Mouse (Mus musculus) intestine, embryonic 16.5 days (tissue): Measurements from ENCODE around the gene Esr1. TPM values are rescaled to one million over a fixed set of nuclear protein-coding genes. Genes with fewer than 3 reads are reported as not detected.
A peak's percentile ranks its signal among the peaks of the same experiment; 100 is the strongest.

ENCODE experiments used
- ATAC-seq: fragments of 200-750 bp; cut with Nextera tagmentation; 2 replicates; pipeline ENCODE4 v1.8.0; 2017; ENCODE audit warnings: moderate TSS enrichment, moderate library complexity
- H3K27ac ChIP-seq: fragments of 300-500 bp; sonication (generic); 2 replicates; pipeline ENCODE4 v1.5.1; 2014; ENCODE audit warnings: mild to moderate bottlenecking, low read length
- H3K27me3 ChIP-seq: fragments of 300-500 bp; sonication (generic); replicated peaks from 2 replicates; pipeline ENCODE4 v1.6.1; 2014; ENCODE audit warnings: low read length, control low read depth, mixed read lengths; ENCODE audit not compliant: control insufficient read depth, insufficient read depth
- H3K36me3 ChIP-seq: fragments of 300-500 bp; sonication (generic); 2 replicates; pipeline ENCODE4 v1.6.1; 2014; ENCODE audit warnings: low read length, control low read depth; ENCODE audit not compliant: control insufficient read depth, insufficient read depth
- H3K4me1 ChIP-seq: fragments of 300-500 bp; sonication (generic); 2 replicates; pipeline ENCODE4 v1.6.1; 2014; ENCODE audit warnings: low read length, control low read depth, mixed read lengths; ENCODE audit not compliant: control insufficient read depth, insufficient read depth
- H3K4me2 ChIP-seq: fragments of 300-500 bp; sonication (generic); 2 replicates; pipeline ENCODE4 v1.6.1; 2014; ENCODE audit warnings: low read depth, low read length, control low read depth
- H3K4me3 ChIP-seq: fragments of 300-500 bp; sonication (generic); 2 replicates; pipeline ENCODE4 v1.5.1; 2014; ENCODE audit warnings: mild to moderate bottlenecking, low read length
- H3K9ac ChIP-seq: fragments of 300-500 bp; sonication (generic); 2 replicates; pipeline ENCODE4 v1.6.1; 2014; ENCODE audit warnings: low read depth, low read length
- H3K9me3 ChIP-seq: fragments of 300-500 bp; sonication (generic); 2 replicates; pipeline ENCODE4 v1.6.1; 2016; ENCODE audit warnings: low read length, control low read depth; ENCODE audit not compliant: control insufficient read depth
- WGBS: fragments of 180-500 bp; shearing (Covaris S2); extraction: QIAGEN DNeasy Blood & Tissue Kit; methylation state at CpG from one replicate; pipeline ENCODE4 v1.1.7; 2014; 5-methylcytosine and 5-hydroxymethylcytosine counted together
- polyA plus RNA-seq: library from polyadenylated mRNA; unstranded; fragments of >200 nt; fragmentation: Nextera tagmentation; extraction: Ambion mirVana; gene quantifications from 2 replicates; pipeline ENCODE4 v1.2.1, GENCODE M21; 2015

The Esr1 gene
- polyA plus RNA-seq, 1 experiment from 2014 or later = 0.37 TPM

DNA sequence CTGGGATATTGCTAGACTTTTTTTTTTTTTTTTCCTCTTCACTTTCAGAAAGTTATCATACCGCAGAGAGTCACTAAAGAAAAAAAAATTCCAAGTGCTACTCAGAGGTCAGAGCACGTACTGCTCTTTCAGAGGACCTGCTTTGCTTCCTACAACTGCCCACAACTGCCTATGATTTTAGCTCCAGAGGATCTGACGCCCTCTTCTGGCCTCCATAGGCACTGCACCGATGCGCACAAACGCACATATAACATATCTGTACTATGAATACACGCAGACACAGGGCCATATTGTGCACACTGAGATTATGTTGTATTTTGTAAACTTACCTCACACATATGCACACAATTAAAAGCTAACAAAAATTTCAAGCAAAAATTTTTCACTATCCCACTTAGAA, 15.0 kb downstream of the Esr1 start:
- no peak overlapping the region for H3K4me3 ChIP-seq
- ATAC-seq = no peak
- WGBS = 86% methylated on average over 7 of the region's 7 CpGs
- no peaks in the 10 kb centered on the region for H3K36me3 ChIP-seq
- no peak overlapping the region for H3K27ac ChIP-seq
- no peaks in the 10 kb centered on the region for H3K27me3 ChIP-seq
- no peak overlapping the region for H3K4me2 ChIP-seq
- H3K9ac ChIP-seq = no peak overlapping the region
- peaks cover under 1% of the 10 kb centered on the region; the same call in 1 of the 2 replicates for H3K4me1 ChIP-seq
- H3K9me3 ChIP-seq = no peaks in the 10 kb centered on the region

DNA sequence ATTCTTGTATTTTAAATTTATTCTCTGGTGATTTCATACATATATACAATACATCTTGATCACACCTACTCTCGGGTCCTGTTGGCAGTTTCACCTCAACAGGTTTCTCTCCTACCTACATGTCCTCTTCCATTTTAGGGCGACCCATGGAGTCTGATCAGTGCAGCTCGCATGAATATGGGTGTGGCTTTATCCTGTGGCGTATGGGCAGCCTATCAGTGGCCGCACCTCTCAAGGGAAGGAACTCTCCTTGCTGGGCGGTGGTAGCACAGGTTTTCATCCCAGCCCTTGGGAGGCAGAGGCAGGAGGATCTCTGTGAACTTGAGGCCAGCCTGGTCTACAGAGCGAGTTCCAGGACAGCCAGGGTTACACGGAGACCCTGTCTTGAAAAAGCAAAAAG, 15.6 kb downstream of the Esr1 start:
- WGBS = 91% methylated on average over 8 of the region's 8 CpGs
- ATAC-seq = no peak
- no peak overlapping the region for H3K27ac ChIP-seq
- H3K4me1 ChIP-seq = no peaks in the 10 kb centered on the region
- no peaks in the 10 kb centered on the region for H3K27me3 ChIP-seq
- no peaks in the 10 kb centered on the region for H3K36me3 ChIP-seq
- no peaks in the 10 kb centered on the region for H3K9me3 ChIP-seq
- no peak overlapping the region for H3K4me3 ChIP-seq
- no peak overlapping the region for H3K9ac ChIP-seq
- no peak overlapping the region for H3K4me2 ChIP-seq

DNA sequence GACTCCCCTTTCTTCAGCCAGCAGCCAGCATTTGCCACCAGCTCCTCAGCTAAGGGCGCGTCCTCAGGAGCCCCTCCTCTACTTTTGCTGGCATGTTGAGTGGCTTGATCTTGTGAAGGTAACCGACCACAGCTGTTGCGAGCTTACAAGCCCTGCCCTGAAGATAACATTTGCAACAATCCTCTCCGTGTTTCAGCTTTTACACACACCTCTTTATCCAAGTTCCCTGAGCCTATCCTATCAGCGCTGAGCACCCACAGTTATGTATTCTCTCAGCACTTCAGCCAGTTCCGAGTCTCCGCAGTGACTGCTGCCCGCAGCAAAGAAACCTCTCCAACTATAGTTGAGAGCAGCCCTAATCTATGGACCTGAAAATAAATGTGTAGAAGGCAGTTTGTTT, 16.0 kb downstream of the Esr1 start:
- Histone ChIP-seq H3K9ac (no peak overlapping the region), H3K4me1 (no peaks in the 10 kb centered on the region), H3K36me3 (no peaks in the 10 kb centered on the region), H3K4me3 (no peak overlapping the region), H3K4me2 (no peak overlapping the region), H3K9me3 (no peaks in the 10 kb centered on the region), H3K27me3 (no peaks in the 10 kb centered on the region), H3K27ac (no peak overlapping the region)
- 81% methylated on average over 9 of the region's 9 CpGs for WGBS
- no peak for ATAC-seq

DNA sequence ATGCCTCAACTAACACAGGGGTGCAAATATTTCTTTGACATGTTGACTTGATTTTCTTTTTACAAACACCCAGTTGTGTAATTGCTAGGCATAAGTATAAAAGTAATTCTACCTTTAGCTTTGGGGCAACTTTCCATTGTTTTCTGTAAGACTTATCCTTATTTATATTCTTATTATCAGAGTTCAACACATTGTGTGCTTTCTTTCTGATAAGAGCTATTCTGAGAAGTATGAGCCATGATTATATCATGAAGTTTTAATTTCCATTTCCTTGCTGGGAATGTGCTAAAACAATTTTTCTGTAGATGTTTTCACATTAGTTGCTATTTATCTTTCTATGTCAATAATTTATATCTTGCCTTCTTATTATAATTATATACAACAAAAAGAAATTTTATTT, 17.9 kb downstream of the Esr1 start:
- no peaks in the 10 kb centered on the region for H3K9me3 ChIP-seq
- H3K4me3 ChIP-seq = no peak overlapping the region
- no peaks in the 10 kb centered on the region for H3K36me3 ChIP-seq
- no peaks in the 10 kb centered on the region for H3K27me3 ChIP-seq
- H3K27ac ChIP-seq = no peak overlapping the region
- H3K4me2 ChIP-seq = no peak overlapping the region
- no peak overlapping the region for H3K9ac ChIP-seq
- ATAC-seq = no peak
- H3K4me1 ChIP-seq = no peaks in the 10 kb centered on the region

DNA sequence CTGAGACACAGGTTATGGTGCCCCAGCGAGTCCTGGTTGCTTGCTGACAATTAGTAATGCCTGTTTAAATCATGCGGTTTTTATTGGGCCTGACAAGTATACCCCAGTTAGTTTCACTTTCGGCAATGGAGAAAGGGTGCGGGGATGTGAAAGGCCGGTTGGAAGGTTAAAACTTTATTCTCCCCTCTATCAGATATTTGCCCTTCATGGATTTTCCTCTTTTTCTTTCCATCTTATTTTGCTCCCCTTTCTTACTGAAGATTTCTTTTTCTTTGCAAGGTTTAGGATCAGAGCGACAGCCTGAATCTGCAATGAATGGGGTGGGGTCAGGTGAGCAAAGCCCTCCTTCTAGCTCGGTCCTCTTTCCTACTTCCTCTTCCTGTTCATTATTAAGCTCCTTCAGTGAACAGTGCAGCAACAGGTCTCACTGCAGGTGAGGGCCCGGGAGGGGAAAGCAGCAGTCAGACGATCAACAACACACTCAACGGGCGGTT, 20.9 kb downstream of the Esr1 start:
- H3K4me3 ChIP-seq = peak overlapping the region; percentile 18; the same call in 1 of the 2 replicates
- no peaks in the 10 kb centered on the region for H3K27me3 ChIP-seq
- no peaks in the 10 kb centered on the region for H3K36me3 ChIP-seq
- 72% methylated on average over 11 of the region's 11 CpGs for WGBS
- H3K27ac ChIP-seq = no peak overlapping the region
- H3K9me3 ChIP-seq = no peaks in the 10 kb centered on the region
- H3K4me2 ChIP-seq = peak overlapping the region; percentile 25
- H3K4me1 ChIP-seq = no peaks in the 10 kb centered on the region
- ATAC-seq = peak; percentile 52; the same call in 1 of the 2 replicates
- H3K9ac ChIP-seq = no peak overlapping the region

DNA sequence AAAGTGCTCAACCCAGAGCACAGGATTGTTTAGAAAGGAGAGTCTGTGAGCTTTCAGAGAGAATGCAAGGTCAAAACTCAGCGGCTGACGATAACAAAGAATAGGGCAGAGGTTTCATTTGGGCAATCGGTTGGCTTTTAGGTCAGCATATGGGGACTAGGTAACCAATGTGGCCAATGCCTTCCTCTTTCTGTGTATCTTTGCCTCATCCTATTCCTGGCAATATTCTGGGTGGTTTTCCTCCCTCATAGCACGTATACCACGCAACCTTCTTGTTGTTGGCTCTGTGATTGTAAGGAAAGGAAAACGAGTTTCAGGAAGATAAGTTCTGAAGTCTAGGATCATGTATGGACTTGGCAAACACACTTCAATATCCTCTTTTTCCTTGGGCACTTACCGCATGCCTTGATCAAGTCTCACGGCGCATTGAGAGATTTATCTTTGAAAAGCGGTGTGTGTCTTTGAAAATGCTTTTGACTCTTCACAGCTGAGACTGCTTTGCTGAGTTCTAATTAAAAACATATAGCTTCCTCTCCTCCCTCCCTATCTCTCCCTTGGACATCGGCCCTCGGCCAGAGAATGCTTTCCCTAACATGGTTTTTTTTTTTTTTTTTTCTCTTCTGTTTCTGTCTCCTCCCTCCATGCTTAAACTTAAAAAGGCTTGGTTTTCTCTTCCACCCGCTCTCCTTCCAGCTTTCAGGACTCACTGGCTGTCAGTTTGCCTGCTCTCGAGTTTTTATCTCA, 22.1 kb downstream of the Esr1 start:
- Histone ChIP-seq H3K36me3 (no peaks in the 10 kb centered on the region), H3K27ac (no peak overlapping the region), H3K9me3 (no peaks in the 10 kb centered on the region), H3K9ac (no peak overlapping the region), H3K4me3 (no peak overlapping the region), H3K4me1 (no peaks in the 10 kb centered on the region), H3K4me2 (no peak overlapping the region), H3K27me3 (no peaks in the 10 kb centered on the region)
- WGBS = 65% methylated on average over 14 of the region's 14 CpGs
- no peak for ATAC-seq

DNA sequence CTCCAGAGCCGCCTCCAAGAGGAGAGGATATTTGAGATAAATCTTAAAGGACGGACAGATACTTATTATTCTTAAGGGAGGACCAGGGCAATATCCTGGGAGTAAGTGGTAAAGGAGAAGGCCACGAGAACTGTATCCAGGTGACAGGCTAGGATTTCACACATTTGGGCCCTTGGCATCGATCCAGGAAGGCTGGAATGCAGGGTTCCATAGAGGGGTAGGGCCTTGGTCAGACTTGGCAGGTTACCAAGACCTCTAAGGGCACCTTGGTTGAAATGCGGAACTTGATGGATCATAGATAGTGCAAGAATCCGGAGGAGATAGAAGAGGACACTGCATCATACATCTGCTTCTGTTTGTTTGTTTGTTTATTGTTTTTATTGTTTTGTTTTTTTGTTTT, 24.3 kb downstream of the Esr1 start:
- no peak overlapping the region for H3K4me2 ChIP-seq
- no peaks in the 10 kb centered on the region for H3K9me3 ChIP-seq
- no peak overlapping the region for H3K27ac ChIP-seq
- no peaks in the 10 kb centered on the region for H3K27me3 ChIP-seq
- WGBS = 81% methylated on average over 6 of the region's 6 CpGs
- H3K36me3 ChIP-seq = no peaks in the 10 kb centered on the region
- no peaks in the 10 kb centered on the region for H3K4me1 ChIP-seq
- ATAC-seq = no peak
- H3K4me3 ChIP-seq = no peak overlapping the region
- H3K9ac ChIP-seq = no peak overlapping the region

DNA sequence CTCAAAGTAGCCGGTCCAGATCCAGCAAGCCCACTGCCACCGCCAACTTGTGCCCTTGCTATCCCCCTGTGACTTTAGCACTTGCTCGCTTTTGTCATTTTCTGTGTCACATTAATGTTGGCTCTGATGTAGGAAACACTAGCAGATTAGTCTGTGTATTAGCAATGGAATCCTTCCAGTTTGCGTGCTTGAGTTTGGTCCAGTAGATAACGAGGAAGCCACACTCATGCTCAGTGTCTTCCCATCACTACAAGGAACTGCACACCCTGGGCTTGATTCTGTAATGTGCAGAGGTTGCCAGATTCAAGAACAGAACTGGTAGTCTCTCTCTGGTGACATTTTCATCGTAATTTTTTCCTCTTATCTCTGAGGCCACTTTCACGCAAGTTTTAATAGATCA, 34.7 kb downstream of the Esr1 start:
- Histone ChIP-seq H3K4me1 (no peaks in the 10 kb centered on the region), H3K27me3 (no peaks in the 10 kb centered on the region), H3K9me3 (no peaks in the 10 kb centered on the region), H3K4me2 (no peak overlapping the region), H3K27ac (no peak overlapping the region), H3K4me3 (no peak overlapping the region), H3K9ac (no peak overlapping the region), H3K36me3 (no peaks in the 10 kb centered on the region)
- no peak for ATAC-seq
- 86% methylated on average over 7 of the region's 7 CpGs for WGBS

DNA sequence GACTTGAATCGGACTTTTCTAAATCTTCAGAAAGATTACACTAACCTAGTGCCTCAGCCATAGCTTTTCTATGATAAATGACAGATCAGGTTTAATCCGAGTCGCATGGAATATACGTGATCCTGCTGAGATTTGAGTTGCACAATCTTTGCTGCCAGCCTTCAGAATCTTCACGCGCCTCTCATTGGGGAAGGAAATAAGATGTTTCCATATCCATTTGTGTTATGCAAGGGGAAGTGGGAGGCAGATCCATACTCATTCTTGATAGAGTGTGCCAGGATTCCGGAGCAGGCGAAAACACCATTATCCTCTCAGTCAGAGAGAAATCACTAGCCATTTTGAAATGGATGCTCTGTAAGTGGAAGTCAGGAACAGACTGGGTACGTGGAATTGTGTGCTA, 35.5 kb downstream of the Esr1 start:
- H3K27me3 ChIP-seq = no peaks in the 10 kb centered on the region
- H3K4me1 ChIP-seq = no peaks in the 10 kb centered on the region
- no peak overlapping the region for H3K9ac ChIP-seq
- no peak overlapping the region for H3K4me3 ChIP-seq
- H3K27ac ChIP-seq = no peak overlapping the region
- H3K9me3 ChIP-seq = no peaks in the 10 kb centered on the region
- no peak for ATAC-seq
- 87% methylated on average over 9 of the region's 9 CpGs for WGBS
- no peak overlapping the region for H3K4me2 ChIP-seq
- H3K36me3 ChIP-seq = no peaks in the 10 kb centered on the region

DNA sequence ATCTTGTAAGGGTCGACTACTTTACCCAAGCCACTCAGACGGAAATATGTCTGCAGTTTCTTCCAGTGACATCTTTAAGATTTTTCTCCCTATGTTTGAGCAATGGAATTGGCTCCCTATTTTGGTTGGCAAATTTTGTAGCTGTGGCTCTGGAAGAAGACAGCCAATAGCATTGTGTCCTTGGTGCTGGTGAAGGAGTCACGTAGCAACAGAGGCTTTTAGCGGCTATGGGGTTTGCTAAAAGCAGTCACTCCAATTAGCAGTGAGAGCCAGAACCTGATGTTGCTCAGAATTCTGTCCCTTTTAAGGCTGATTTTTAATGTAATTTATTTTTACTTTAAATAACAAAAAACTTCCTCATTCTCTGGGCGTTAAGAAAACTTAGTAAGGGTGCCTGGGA, 54.0 kb downstream of the Esr1 start:
- ATAC-seq = no peak
- Histone ChIP-seq H3K4me2 (no peak overlapping the region), H3K9ac (no peak overlapping the region), H3K27me3 (no peaks in the 10 kb centered on the region), H3K27ac (no peak overlapping the region), H3K4me3 (no peak overlapping the region), H3K36me3 (no peaks in the 10 kb centered on the region), H3K9me3 (no peaks in the 10 kb centered on the region), H3K4me1 (no peaks in the 10 kb centered on the region)
- 87% methylated on average over 5 of the region's 5 CpGs for WGBS
